Mouse (Mus musculus): ENCODE results near the gene Plagl1.

- no peak for TF ChIP-seq EP300 (IDR thresholded peaks at IDR 0.05; ENCODE audit: low read depth)
- peak; percentile 29 for TF ChIP-seq CTCF (IDR thresholded peaks at IDR 0.05; ENCODE audit: low read depth)
Observed at GRCm38 (mm10) chr10:13127335-13127734, 67.0 kb downstream of the Plagl1 start.
